Mouse (Mus musculus) embryo, embryonic 10.5 days (tissue): ENCODE data around the gene Asb17.
"Not testable (repeated sequence)": the region's sequence is repeated elsewhere in the genome, so short reads cannot be mapped to it uniquely, and the experiment has no call there.

Source experiments
- DNase-seq: peaks from one replicate; pipeline ENCODE4 v3.0.0-alpha.2; 2015; ENCODE audit warnings: low spot score

Asb17 gene

DNA sequence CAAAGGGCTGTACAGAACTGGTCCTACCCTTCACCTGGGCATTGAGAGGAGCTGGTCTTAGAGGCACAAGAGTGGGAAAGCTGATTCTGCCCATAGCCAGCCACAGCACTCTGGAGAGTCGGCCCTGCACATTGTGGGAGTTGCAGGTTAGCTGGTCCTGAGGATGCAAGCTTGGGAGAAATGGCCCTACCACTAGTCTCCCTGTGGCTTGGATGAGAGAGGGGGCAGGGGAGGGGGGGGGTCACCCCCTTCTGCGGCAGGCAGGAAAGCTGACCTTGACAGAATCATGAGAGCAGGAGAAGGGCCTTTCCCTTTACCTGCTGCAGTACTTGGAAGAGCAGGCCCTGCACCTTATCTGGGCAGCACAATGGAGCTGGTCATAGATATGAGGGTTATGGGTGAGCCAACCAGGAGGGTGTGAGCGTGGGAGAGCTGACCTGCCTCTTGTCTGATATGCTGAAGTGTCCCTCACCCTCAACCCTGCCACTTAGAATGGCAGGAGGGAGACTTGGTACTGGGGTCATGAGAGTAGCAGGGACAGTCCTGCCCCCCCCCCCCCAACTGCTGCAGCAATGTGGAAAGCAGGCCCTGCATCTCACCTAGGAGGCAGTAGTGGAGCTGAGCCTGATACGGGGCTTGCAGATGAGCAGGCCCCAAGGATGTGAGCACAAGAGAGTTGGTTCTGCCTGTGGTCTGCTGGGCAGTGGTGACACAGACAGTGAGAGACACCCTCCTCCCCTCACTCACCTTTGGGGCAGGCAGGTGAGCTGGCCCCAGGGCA, 11.9 kb upstream of the Asb17 start:
- no peak for DNase-seq

- DNase-seq: no peak
Observed at GRCm38 (mm10) chr3:153832654-153832945, 11.4 kb upstream of the Asb17 start.

GRCm38 (mm10) chr3:153834071-153834470, 9.9 kb upstream of the Asb17 start:
- no peak for DNase-seq

DNA sequence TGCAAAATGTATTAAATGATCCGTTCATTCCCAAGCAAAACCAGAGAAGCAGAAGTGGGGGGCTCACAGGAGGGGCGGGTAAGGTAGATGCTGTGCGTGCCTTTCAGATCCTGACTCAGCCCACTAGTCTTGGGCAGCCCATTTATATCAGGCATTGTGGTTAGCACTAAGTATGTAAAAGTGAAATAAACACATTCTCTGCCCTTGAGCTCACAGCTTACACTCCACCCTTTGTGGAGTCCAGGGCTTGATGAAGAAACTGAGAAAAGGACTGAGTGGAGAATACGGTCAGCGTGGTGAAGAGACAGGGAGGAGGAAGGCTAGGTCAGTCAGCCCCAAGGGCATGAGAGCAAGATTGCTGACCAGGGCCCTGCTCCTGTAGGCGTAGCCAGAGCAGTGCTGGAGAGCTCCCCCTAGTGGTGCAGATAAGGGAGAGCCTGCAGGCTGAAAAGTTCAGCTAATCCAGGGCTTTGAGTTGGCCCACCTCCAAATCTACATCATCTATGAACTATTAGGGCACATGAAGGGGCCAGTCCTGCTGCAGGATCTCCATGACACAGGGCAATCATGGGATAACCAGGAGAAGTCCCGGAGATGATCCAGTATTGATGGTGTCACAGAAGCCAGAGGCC, 8.4 kb upstream of the Asb17 start:
- DNase-seq: peak; percentile 83

GRCm38 (mm10) chr3:153836316-153836715, 7.7 kb upstream of the Asb17 start:
- no peak for DNase-seq

- no peak for DNase-seq
Observed at GRCm38 (mm10) chr3:153837593-153837992, 6.4 kb upstream of the Asb17 start.

- DNase-seq: no peak
Observed at GRCm38 (mm10) chr3:153844757-153845156, 748 bp downstream of the Asb17 start.

DNA sequence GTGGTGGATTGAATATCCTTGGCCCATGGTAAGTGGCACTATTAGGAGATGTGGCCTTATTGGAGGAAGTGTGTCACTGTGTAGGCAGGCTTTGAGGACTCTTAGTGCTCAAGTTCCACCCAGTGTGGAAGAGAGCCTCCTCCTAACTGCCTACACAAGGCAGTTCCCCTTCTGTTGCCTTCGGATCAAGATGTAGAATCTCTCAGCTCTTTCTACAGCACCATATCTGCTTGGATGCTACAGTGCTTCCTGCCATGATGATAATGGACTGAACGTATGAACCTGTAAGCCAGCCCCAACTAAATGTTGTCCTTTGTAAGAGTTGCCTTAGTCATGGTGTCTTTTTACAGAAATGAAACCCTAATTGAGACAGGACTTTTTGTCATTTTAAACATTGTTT, 1.5 kb downstream of the Asb17 start:
- DNase-seq: no peak

GRCm38 (mm10) chr3:153846109-153846508, 2.1 kb downstream of the Asb17 start:
- DNase-seq: no peak

- no peak for DNase-seq
Observed at GRCm38 (mm10) chr3:153847207-153847733, 3.3 kb downstream of the Asb17 start.

DNA sequence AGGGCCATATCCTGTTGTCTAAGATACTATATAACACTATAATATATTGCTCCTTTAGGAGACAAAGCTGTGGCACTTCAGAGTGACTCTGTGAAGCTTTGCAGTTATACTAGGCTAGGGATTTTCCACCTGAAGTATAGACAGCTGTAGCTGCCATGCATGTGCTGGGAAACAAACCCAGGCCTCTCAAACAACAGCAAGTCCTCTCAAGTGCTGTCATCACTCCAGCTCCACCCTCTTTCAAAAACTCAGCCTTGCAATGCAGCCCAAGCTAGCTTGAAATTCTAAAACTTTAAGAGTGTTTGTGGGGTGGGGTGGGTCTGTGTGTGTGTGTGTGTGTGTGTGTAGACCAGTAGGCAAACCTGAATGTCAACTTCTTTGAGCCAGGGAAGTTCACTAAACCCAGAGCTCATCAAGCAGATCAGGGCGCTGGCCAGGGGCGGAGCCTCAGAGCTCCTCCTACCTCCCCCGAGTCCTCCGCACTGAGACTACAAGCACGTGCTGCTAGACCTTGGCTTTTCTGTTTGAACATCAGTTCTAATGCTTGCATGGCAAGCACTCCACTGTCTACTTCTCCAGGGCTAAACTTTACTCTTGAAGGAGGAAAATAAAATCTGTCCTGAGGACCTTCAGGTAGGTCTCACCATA, 5.5 kb downstream of the Asb17 start:
- DNase-seq: peak; percentile 55

- no peak for DNase-seq
Observed at GRCm38 (mm10) chr3:153850759-153851158, 6.8 kb downstream of the Asb17 start.

GRCm38 (mm10) chr3:153852266-153852665, 8.3 kb downstream of the Asb17 start:
- no peak for DNase-seq

DNA sequence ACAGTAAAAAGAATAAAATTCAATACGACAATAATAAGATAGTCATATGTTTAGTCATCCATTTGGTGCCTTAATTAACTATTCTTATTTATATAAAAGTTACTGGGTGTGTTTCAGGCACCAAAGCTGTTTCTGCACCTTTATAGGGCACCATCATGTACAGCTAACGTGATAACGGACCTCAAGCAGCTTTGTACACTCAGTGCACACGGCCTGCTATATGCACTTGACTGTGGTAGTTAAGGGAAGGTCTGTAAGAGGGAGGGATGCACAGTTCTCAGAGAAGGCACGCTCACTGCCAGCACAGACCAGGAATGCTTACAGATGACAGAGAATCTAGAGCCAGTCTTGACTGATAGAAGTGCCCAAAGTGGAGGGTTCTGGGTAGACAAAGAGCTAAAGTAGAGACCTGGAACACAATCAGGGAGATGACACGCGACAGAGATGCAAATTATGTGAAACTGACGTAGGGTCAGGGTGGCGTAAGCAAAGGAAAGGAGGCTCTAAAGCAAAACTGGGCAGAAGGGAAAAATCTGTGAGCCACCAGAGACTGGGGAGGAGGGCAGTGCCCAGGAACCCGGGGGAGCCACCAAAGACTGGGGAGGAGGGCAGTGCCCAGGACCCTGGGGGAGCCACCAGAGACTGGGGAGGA, 14.5 kb downstream of the Asb17 start:
- DNase-seq: no peak

GRCm38 (mm10) chr3:153860392-153860791, 16.4 kb downstream of the Asb17 start:
- not testable (repeated sequence) for DNase-seq

DNA sequence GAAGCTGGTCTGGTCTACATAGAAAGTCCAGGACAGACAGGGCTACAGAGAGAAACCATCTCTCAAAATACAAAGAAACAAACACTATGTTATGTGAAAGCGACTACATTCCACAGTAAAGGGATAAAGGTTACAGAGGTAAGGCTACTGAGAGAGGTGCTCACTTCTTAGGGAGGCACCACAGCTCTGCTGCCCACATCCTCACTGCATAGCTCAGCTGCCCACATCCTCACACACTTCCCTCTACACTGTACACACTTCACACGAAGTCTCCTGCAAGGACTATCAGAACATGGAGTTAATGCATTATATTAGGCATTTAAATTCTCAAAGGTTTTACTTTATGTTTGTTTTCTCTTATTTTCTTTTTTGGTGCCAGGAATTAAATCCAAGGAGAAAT, 19.8 kb downstream of the Asb17 start:
- DNase-seq: no peak

- DNase-seq: no peak
Observed at GRCm38 (mm10) chr3:153864636-153865429, 20.8 kb downstream of the Asb17 start.

GRCm38 (mm10) chr3:153867149-153868136, 23.4 kb downstream of the Asb17 start:
- no peak for DNase-seq

GRCm38 (mm10) chr3:153871396-153871795, 27.4 kb downstream of the Asb17 start:
- no peak for DNase-seq

DNA sequence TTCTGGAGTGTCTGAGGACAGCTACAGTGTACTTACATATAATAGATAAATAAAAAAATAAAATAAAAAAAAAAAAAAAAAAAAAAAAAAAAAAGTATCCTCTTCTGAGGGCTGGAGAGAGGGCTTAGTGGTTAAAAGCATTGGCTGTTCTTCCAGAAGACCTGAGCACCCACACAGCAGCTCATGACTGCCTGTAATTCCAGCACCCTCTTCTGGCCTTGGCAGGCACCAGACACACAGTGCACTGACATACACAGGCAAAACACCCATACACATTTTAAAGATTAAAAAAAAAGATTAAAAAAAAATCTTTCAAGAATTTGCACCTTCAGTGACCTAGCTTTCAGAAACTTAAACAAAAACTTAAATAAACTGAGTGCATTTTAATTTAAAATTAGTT, 42.3 kb downstream of the Asb17 start:
- DNase-seq: no peak

DNA sequence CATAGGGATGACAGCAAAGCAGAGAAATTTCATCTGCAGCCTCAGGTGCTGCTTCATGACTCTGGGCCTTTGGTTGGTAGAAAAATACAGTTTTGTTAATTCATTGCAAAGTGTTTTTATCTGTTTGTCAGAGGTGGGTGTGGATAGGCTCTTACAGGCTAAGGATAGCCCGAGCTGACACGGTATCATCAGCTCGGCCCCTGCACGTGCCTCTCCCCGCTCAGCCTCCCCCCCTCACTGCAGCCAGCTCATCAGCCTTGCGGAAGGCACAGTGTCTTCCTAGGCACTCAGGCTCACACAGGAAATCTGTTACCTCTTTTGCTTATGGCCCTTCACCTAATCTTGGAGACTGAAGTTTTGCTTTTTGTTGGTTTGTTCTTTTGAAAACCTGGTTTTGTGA, 44.1 kb downstream of the Asb17 start:
- DNase-seq: no peak
